Mouse (Mus musculus) stomach, embryonic 16.5 days (tissue): ENCODE results near the gene Vps26a. TPM values are rescaled to one million over a fixed set of nuclear protein-coding genes. Genes with fewer than 3 reads are reported as not detected.

ENCODE experiments used
- ATAC-seq: fragments of 200-750 bp; cut with Nextera tagmentation; 2 replicates; pipeline ENCODE4 v1.8.0; 2017; ENCODE audit warnings: moderate number of reproducible peaks, moderate TSS enrichment; ENCODE audit not compliant: insufficient read depth, low FRiP score
- H3K27ac ChIP-seq: fragments of 300-500 bp; sonication (generic); 2 replicates; pipeline ENCODE4 v1.5.1; 2014; ENCODE audit warnings: low read length
- H3K27me3 ChIP-seq: fragments of 300-500 bp; sonication (generic); 2 replicates; pipeline ENCODE4 v1.6.1; 2014; ENCODE audit warnings: low read length, control low read depth, mixed read lengths; ENCODE audit not compliant: control insufficient read depth, insufficient read depth
- H3K36me3 ChIP-seq: fragments of 300-500 bp; sonication (generic); 2 replicates; pipeline ENCODE4 v1.6.1; 2014; ENCODE audit warnings: low read length; ENCODE audit not compliant: control insufficient read depth, insufficient read depth
- H3K4me1 ChIP-seq: fragments of 300-500 bp; sonication (generic); 2 replicates; pipeline ENCODE4 v1.6.1; 2014; ENCODE audit warnings: low read length, control low read depth, mixed read lengths; ENCODE audit not compliant: control insufficient read depth, insufficient read depth
- H3K4me2 ChIP-seq: fragments of 300-500 bp; sonication (generic); 2 replicates; pipeline ENCODE4 v1.6.1; 2014; ENCODE audit warnings: low read depth, low read length, mixed read lengths
- H3K4me3 ChIP-seq: fragments of 300-500 bp; sonication (generic); replicated peaks from 2 replicates; pipeline ENCODE4 v1.5.1; 2014; ENCODE audit warnings: mild to moderate bottlenecking, low read length
- H3K9ac ChIP-seq: fragments of 300-500 bp; sonication (generic); 2 replicates; pipeline ENCODE4 v1.6.1; 2014; ENCODE audit warnings: low read length
- H3K9me3 ChIP-seq: fragments of 300-500 bp; sonication (generic); replicated peaks from 2 replicates; pipeline ENCODE4 v1.6.1; 2016; ENCODE audit warnings: low read length, control low read depth; ENCODE audit not compliant: control insufficient read depth
- WGBS: fragments of 180-500 bp; shearing (Covaris S2); extraction: QIAGEN DNeasy Blood & Tissue Kit; methylation state at CpG from one replicate; pipeline ENCODE4 v1.1.7; 2014; 5-methylcytosine and 5-hydroxymethylcytosine counted together
- polyA plus RNA-seq: library from polyadenylated mRNA; unstranded; fragments of >200 nt; fragmentation: Nextera tagmentation; extraction: Ambion mirVana; gene quantifications from 2 replicates; pipeline ENCODE4 v1.2.1, GENCODE M21; 2015

Vps26a gene
- polyA plus RNA-seq, 1 experiment from 2014 or later = 83.2 TPM

DNA sequence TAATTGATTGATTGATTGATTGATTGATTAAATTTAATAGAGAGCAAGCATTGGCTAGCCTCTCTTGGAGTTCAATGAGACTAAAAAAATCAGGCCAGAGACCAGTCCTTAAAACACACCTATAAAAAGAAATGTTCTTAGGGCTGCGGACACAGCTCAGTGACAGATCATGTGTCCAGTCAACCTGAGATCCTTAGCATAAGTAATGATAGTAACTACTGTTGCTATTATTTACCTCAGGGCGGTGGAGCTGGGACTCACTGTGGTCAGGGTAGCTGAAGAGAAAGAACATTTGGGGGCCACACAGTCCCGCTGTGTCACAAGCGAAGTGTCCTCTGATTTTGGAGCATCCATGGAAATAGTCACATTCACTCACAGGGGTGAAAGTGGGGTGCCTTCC, 26.2 kb upstream of the Vps26a start:
- 90% methylated on average over 4 of the region's 4 CpGs for WGBS

DNA sequence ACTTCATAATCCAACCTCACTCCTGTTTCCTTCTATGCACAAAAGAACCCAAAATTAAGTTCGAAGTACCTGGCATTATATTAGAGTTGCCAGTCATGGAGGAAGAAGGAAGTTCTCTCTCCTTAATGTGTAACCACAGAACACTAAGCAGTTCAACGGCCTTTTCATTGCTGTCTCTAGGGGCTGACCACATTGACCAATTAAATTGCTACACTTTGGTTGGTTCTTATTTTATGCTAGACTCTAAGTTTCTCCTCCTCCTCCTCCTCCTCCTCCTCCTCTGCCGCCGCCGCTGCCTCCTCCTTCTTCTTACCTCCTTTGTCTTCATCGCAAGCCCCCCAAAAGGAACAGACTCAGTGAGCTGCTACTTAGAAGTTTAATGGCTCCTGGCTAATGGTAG, 24.9 kb upstream of the Vps26a start:
- Histone ChIP-seq H3K36me3 (no peaks in the 10 kb centered on the region), H3K27me3 (peaks cover 4% of the 10 kb centered on the region; the same call in 1 of the 2 replicates), H3K9me3 (no peaks in the 10 kb centered on the region), H3K9ac (no peak overlapping the region), H3K4me3 (no peak overlapping the region), H3K4me2 (no peak overlapping the region), H3K27ac (no peak overlapping the region), H3K4me1 (peaks cover 4% of the 10 kb centered on the region; the same call in 1 of the 2 replicates)
- WGBS = 80% methylated on average over 6 of the region's 6 CpGs
- no peak for ATAC-seq

More for the DNA sequence above, 26.2 kb upstream of the Vps26a start:
- peaks cover 3% of the 10 kb centered on the region; the same call in 1 of the 2 replicates for H3K4me1 ChIP-seq
- H3K36me3 ChIP-seq = no peaks in the 10 kb centered on the region
- H3K9me3 ChIP-seq = no peaks in the 10 kb centered on the region
- no peak overlapping the region for H3K27ac ChIP-seq
- H3K27me3 ChIP-seq = peaks cover 2% of the 10 kb centered on the region; the same call in 1 of the 2 replicates
- H3K4me3 ChIP-seq = no peak overlapping the region
- ATAC-seq = no peak
- no peak overlapping the region for H3K9ac ChIP-seq
- no peak overlapping the region for H3K4me2 ChIP-seq

DNA sequence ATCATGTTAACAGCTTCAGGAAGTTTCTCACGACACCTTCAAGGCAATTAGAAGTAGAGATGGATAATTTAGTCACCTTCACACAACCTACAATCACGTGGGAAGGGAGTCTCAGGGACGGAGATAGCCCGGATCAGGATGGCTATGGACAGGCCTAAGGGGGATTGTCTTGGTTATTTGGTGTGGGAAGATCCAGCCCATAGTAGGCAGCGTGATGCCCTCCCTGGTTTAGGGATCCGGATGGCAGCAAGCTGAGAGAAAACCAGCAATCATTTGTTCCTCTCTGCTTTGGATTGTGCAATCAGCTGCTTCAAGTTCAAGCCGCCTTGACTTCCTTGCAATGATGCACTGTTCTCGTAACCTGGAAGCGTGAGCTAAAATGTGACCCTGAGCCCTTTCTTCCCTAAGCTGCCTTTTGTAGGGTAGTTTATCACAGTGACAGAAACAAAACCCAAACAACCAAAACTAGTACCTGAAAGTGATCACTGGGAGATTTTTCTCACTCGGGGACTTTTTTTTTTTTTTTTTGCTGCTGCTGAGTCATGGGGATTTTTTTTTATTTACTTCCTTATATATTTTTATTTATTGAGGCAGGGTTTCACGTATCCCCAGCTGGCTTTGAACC, 22.5 kb upstream of the Vps26a start:
- H3K27me3 ChIP-seq = peaks cover 4% of the 10 kb centered on the region; the same call in 1 of the 2 replicates
- WGBS = 61% methylated on average over 11 of the region's 11 CpGs
- no peak overlapping the region for H3K27ac ChIP-seq

DNA sequence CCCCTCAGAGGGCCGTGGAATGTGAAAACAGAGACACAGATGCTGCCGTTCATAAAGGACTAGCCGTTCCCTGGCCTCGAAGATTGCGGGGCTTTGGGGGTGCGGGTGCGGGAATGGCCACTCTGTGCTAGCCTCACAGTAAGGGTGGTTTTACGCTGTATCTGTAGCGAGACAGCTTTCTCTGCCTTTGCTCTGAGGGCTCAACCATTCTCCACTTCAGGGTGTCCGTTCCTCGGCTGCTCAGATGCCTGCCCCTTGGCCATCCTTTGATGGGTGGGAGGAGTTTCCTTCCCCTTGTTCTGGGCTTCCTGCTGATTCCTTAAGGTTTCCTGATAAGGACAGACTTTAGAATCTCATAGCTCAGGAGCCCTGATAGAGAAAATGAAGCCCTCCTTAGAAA, 21.9 kb upstream of the Vps26a start:
- H3K4me2 ChIP-seq = peak overlapping the region; percentile 62
- no peak overlapping the region for H3K27ac ChIP-seq
- peak overlapping the region; percentile 39 for H3K4me3 ChIP-seq
- 4% methylated on average over 11 of the region's 11 CpGs for WGBS
- no peaks in the 10 kb centered on the region for H3K36me3 ChIP-seq
- peaks cover 4% of the 10 kb centered on the region; the same call in 1 of the 2 replicates for H3K4me1 ChIP-seq
- H3K9me3 ChIP-seq = no peaks in the 10 kb centered on the region
- peaks cover 4% of the 10 kb centered on the region; the same call in 1 of the 2 replicates for H3K27me3 ChIP-seq
- peak overlapping the region; percentile 44; the same call in 1 of the 2 replicates for H3K9ac ChIP-seq
- no peak for ATAC-seq

More for the DNA sequence above, 22.5 kb upstream of the Vps26a start:
- no peak overlapping the region for H3K4me2 ChIP-seq
- peaks cover 4% of the 10 kb centered on the region; the same call in 1 of the 2 replicates for H3K4me1 ChIP-seq
- H3K4me3 ChIP-seq = no peak overlapping the region
- H3K9ac ChIP-seq = no peak overlapping the region
- no peak for ATAC-seq
- H3K9me3 ChIP-seq = no peaks in the 10 kb centered on the region
- no peaks in the 10 kb centered on the region for H3K36me3 ChIP-seq

DNA sequence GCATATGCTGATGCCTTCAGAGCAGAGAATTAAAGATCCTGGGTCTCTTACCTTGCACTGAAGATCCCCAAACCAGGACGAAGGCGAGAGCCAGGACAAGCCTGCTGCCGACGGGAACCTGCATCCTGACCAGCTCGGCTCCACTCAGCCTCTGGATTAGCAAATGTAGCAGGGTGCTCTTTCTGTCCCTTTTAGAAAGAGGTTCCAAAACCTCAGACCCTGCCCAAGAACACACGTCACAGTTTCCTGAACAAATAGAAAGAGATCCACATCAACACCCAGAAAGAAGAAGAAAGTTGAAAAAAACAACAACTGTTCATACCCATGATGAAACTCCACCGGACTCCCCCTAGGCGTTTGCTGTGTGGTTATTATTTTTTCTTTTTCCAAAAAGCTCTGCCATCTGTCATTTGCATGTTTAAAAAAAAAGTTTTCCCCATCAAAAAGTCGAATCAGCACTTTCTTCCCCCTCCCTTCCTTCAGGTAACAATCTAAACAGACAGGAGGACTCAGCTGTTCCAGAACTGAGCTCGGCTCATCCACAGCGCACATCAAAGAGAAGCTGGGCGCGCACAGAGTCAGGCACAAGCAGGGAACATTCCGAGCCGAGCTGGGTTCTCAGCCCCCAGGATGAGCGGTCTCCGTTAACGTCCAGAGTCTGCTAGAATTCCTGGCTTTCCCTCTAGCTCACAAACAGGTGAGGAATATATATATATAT, 21.1 kb upstream of the Vps26a start:
- no peak for ATAC-seq
- Histone ChIP-seq H3K4me2 (peak overlapping the region; percentile 62), H3K27me3 (peaks cover 4% of the 10 kb centered on the region; the same call in 1 of the 2 replicates), H3K27ac (peak overlapping the region; percentile 24; the same call in 1 of the 2 replicates), H3K9ac (peak overlapping the region; percentile 45; the same call in 1 of the 2 replicates), H3K9me3 (no peaks in the 10 kb centered on the region), H3K4me3 (peak overlapping the region; percentile 39), H3K36me3 (no peaks in the 10 kb centered on the region), H3K4me1 (peaks cover 4% of the 10 kb centered on the region; the same call in 1 of the 2 replicates)
- 12% methylated on average over 18 of the region's 18 CpGs for WGBS

DNA sequence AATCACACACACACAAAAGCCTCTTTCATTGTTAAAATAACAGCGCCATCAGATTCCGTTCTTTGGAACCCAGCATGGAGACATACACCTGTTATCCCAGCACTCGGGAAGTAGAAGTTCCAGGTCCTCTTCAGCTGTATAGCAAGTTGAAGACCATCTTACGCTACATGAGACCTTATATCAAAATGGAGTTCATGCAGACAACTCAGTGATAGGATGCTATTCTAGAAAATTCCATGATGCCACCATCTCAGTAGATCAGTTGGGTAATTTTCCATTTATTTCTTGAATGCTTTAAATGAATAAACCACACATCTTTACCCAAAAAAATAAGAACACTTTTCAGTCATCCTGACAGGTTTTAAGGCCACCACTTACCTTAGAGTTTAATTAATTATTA, 20.5 kb upstream of the Vps26a start:
- Histone ChIP-seq H3K36me3 (no peaks in the 10 kb centered on the region), H3K9ac (no peak overlapping the region), H3K4me2 (no peak overlapping the region), H3K4me1 (peaks cover 4% of the 10 kb centered on the region; the same call in 1 of the 2 replicates), H3K27ac (no peak overlapping the region), H3K27me3 (peaks cover 4% of the 10 kb centered on the region; the same call in 1 of the 2 replicates), H3K4me3 (no peak overlapping the region), H3K9me3 (no peaks in the 10 kb centered on the region)
- no peak for ATAC-seq
- WGBS = 84% methylated on average over 4 of the region's 4 CpGs

DNA sequence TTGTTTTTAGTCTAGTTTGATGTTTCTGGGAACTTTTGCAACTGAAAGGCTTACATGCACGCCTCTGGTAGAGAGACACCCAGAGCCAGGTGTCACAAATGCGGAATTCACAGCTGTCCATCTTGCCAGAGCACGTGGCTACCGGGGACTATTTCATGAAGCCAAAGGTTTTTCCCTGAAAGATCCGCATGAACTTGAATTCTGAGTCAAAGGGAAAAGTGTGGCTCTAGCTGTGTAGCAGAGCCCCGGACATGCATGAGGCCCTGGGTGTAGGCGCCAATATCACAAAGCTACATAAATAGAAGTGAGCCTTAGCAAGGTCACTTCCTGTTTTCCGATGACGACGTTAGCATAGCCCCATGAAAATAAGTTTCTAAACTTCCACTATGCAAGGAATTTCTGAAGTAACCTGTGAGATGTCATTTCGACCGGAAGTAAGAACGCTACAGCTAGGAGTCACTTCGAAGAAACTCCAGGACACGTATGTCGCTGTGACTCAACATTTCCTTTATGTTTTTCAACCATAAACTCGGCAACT, 19.5 kb upstream of the Vps26a start:
- 77% methylated on average over 17 of the region's 17 CpGs for WGBS
- no peak overlapping the region for H3K4me2 ChIP-seq
- H3K9ac ChIP-seq = no peak overlapping the region
- H3K27ac ChIP-seq = 0 out of 2 replicates have a peak overlapping the region, but pooled peaks have one; percentile 5
- ATAC-seq = no peak
- H3K9me3 ChIP-seq = no peaks in the 10 kb centered on the region
- peaks cover 4% of the 10 kb centered on the region; the same call in 1 of the 2 replicates for H3K4me1 ChIP-seq
- H3K4me3 ChIP-seq = no peak overlapping the region
- no peaks in the 10 kb centered on the region for H3K36me3 ChIP-seq
- peaks cover 4% of the 10 kb centered on the region; the same call in 1 of the 2 replicates for H3K27me3 ChIP-seq

DNA sequence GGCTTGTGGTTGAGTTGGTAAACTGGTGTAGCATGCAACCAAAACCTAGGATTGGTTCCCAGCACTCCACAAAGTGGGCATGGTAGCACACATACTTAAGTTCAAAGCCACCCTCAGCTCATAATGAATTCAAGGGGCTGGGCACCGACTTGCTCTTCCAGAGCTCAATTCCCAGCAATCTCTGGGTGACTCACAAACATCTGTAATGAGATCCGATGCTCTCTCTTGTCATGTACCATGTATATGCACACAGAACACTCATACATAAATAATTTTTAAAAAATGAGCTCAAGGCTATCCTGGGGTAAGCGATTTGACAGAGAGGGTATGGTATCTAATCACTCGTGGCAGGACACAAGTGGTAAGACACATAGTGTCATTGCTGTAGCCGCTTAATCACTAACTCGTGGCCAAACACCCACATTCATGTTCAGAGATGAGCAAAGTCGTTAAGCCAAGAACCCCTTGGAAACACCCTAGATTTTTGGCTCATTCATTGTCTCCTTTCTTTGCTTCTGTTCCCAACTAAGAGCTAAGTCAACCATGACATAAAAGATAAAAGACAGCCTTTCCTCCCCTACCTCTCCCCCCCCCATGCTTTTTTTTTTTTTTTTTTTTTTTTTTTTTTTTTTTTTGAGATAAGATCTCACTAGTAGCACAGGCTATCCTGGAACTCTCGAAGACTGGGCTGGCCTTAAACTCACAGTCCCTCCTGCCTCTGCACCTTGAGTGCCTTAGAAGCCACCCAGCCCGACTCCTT, 18.8 kb upstream of the Vps26a start:
- peaks cover 4% of the 10 kb centered on the region; the same call in 1 of the 2 replicates for H3K4me1 ChIP-seq
- no peak overlapping the region for H3K4me3 ChIP-seq
- ATAC-seq = no peak
- no peak overlapping the region for H3K4me2 ChIP-seq
- H3K36me3 ChIP-seq = no peaks in the 10 kb centered on the region
- H3K27ac ChIP-seq = no peak overlapping the region
- H3K9me3 ChIP-seq = no peaks in the 10 kb centered on the region
- H3K27me3 ChIP-seq = peaks cover 4% of the 10 kb centered on the region; the same call in 1 of the 2 replicates
- WGBS = 78% methylated on average over 9 of the region's 9 CpGs
- H3K9ac ChIP-seq = no peak overlapping the region
